Mouse (Mus musculus): Measurements from ENCODE around the gene Garem2. TPM values are rescaled to one million over a fixed set of nuclear protein-coding genes. Genes with fewer than 3 reads are reported as not detected.
"Not testable (repeated sequence)": the region's sequence is repeated elsewhere in the genome, so short reads cannot be mapped to it uniquely, and the experiment has no call there.

The Garem2 gene
- 10.4 and 13.6 TPM in 2 replicates for polyA plus RNA-seq (2015; fragmentation: Nextera tagmentation; extraction: Ambion mirVana)

- peak; percentile 47 for ATAC-seq (replicated peaks)
- Histone ChIP-seq H3K9ac (peak within 1 kb of the TSS; percentile 58), H3K4me2 (peak within 1 kb of the TSS; percentile 99), H3K4me3 (peak within 1 kb of the TSS; percentile 64), H3K4me1 (peaks cover 50% of the 10 kb centered on the region), H3K27me3 (replicated peaks) (no peaks in the 10 kb centered on the region), H3K36me3 (replicated peaks) (no peaks in the 10 kb centered on the region), H3K27ac (peak within 1 kb of the TSS; percentile 73), H3K9me3 (no peaks in the 10 kb centered on the region)
- under 1% methylated on average over 65 of the region's 65 CpGs for WGBS
Observed at GRCm38 (mm10) chr5:30104841-30105667, at the start of gene Garem2. Garem2 (plus strand) TSS chr5:30105161.

DNA sequence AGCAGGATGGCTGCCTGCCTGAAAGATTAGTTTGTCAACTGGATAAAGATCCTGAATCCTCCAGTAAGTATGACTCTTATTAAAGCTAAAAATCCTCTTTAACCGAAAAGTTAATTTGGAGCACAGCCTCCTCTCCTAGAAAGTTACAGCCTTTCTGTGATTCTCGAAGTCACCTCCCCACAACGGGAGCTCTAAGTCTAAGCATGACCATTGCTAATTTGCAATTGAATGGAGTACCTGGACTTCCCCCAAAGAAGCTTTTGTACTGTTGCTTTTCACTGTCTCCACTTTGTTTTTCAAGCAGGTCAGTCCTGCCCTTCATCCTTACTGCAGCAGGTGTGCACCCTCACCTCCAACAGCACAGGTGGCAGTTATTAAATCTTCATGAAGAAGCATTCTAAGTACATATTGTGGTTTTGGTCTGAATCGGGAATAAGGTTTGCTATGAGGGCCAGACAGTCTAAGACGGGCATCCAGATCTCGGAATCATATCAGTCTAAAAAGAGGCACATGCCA, 46.7 kb upstream of the Garem2 start:
- WGBS = 42% methylated on average over 6 of the region's 6 CpGs
- H3K27me3 ChIP-seq (replicated peaks) = no peaks in the 10 kb centered on the region
- H3K4me2 ChIP-seq = no peak overlapping the region
- no peak overlapping the region for H3K4me3 ChIP-seq
- ATAC-seq (replicated peaks) = no peak
- no peaks in the 10 kb centered on the region for H3K4me1 ChIP-seq
- no peak overlapping the region for H3K27ac ChIP-seq
- no peak overlapping the region for H3K9ac ChIP-seq
- H3K9me3 ChIP-seq = no peaks in the 10 kb centered on the region
- peaks cover 13% of the 10 kb centered on the region for H3K36me3 ChIP-seq (replicated peaks)

GRCm38 (mm10) chr5:30059607-30060006, 45.4 kb upstream of the Garem2 start:
- H3K36me3 ChIP-seq (replicated peaks) = peaks cover 18% of the 10 kb centered on the region
- not testable (repeated sequence) for H3K4me2 ChIP-seq; H3K9ac ChIP-seq; H3K4me1 ChIP-seq; H3K27ac ChIP-seq; H3K4me3 ChIP-seq; H3K27me3 ChIP-seq (replicated peaks); H3K9me3 ChIP-seq; ATAC-seq (replicated peaks)
- WGBS = 55% methylated on average over 5 of the region's 5 CpGs

GRCm38 (mm10) chr5:30067726-30068125, 37.2 kb upstream of the Garem2 start:
- ATAC-seq (replicated peaks) = no peak
- H3K36me3 ChIP-seq (replicated peaks) = peaks cover 12% of the 10 kb centered on the region; the same call in 1 of the 2 replicates

GRCm38 (mm10) chr5:30071677-30072076, 33.3 kb upstream of the Garem2 start:
- Histone ChIP-seq H3K4me2 (no peak overlapping the region), H3K4me1 (peaks cover 7% of the 10 kb centered on the region), H3K36me3 (replicated peaks) (0 out of 2 replicates have a peak, but pooled peaks cover 3% of the 10 kb centered on the region), H3K27me3 (replicated peaks) (no peaks in the 10 kb centered on the region), H3K27ac (no peak overlapping the region), H3K9ac (no peak overlapping the region), H3K9me3 (no peaks in the 10 kb centered on the region), H3K4me3 (no peak overlapping the region)
- ATAC-seq (replicated peaks) = no peak
- WGBS = 78% methylated on average over 6 of the region's 6 CpGs

More at GRCm38 (mm10) chr5:30067726-30068125, 37.2 kb upstream of the Garem2 start:
- Histone ChIP-seq H3K4me3 (no peak overlapping the region), H3K4me2 (no peak overlapping the region), H3K4me1 (peaks cover 7% of the 10 kb centered on the region), H3K9me3 (no peaks in the 10 kb centered on the region), H3K27me3 (replicated peaks) (no peaks in the 10 kb centered on the region), H3K27ac (no peak overlapping the region), H3K9ac (no peak overlapping the region)
- 83% methylated on average over 6 of the region's 6 CpGs for WGBS

GRCm38 (mm10) chr5:30072377-30072776, 32.6 kb upstream of the Garem2 start:
- 0 out of 2 replicates have a peak, but pooled peaks have one; percentile 2 for ATAC-seq (replicated peaks)
- Histone ChIP-seq H3K36me3 (replicated peaks) (0 out of 2 replicates have a peak, but pooled peaks cover 3% of the 10 kb centered on the region), H3K27me3 (replicated peaks) (no peaks in the 10 kb centered on the region), H3K9ac (peak overlapping the region; percentile 57), H3K9me3 (no peaks in the 10 kb centered on the region), H3K4me3 (peak overlapping the region; percentile 64), H3K27ac (no peak overlapping the region), H3K4me1 (peaks cover 7% of the 10 kb centered on the region), H3K4me2 (peak overlapping the region; percentile 87)
- WGBS = 54% methylated on average over 3 of the region's 3 CpGs

- 0 out of 2 replicates have a peak, but pooled peaks cover 3% of the 10 kb centered on the region for H3K36me3 ChIP-seq (replicated peaks)
- H3K9ac ChIP-seq = peak within 1 kb of the TSS; percentile 57
- peaks cover 7% of the 10 kb centered on the region for H3K4me1 ChIP-seq
- H3K27me3 ChIP-seq (replicated peaks) = no peaks in the 10 kb centered on the region
- WGBS = 1% methylated on average over 45 of the region's 45 CpGs
- no peaks in the 10 kb centered on the region for H3K9me3 ChIP-seq
- peak; percentile 96 for ATAC-seq (replicated peaks)
- H3K27ac ChIP-seq = peak within 1 kb of the TSS; percentile 67
- peak within 1 kb of the TSS; percentile 87 for H3K4me2 ChIP-seq
- H3K4me3 ChIP-seq = peak within 1 kb of the TSS; percentile 64
Observed at GRCm38 (mm10) chr5:30072825-30073821, 31.8 kb upstream of the Garem2 start, which contains the start of gene Tyms. Tyms (minus strand) TSS chr5:30073617.

DNA sequence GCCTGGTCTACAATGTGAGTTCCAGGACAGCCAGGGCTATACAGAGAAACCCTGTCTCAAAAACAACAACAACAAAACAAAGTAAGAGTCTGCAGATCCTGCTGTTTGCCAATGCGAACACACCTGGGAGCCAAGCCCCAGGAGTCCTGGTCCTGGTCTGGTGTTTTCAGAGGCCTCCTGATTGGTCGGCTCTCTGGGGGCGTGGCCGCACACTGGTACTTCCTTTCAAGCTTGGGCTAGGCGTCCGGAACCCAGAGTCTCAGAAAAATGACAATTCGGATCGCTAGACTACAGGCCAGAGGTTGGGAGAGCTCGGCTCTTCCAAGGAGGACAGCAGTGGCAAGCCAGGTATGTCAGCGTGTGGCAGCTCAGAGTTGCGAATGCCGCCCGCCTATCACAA, 12.3 kb upstream of the Garem2 start:
- H3K4me1 ChIP-seq = no peaks in the 10 kb centered on the region
- H3K36me3 ChIP-seq (replicated peaks) = no peaks in the 10 kb centered on the region
- no peak overlapping the region for H3K27ac ChIP-seq
- no peak for ATAC-seq (replicated peaks)
- no peak overlapping the region for H3K4me3 ChIP-seq
- no peak overlapping the region for H3K9ac ChIP-seq
- 67% methylated on average over 13 of the region's 13 CpGs for WGBS
- H3K27me3 ChIP-seq (replicated peaks) = no peaks in the 10 kb centered on the region
- no peaks in the 10 kb centered on the region for H3K9me3 ChIP-seq
- no peak overlapping the region for H3K4me2 ChIP-seq

DNA sequence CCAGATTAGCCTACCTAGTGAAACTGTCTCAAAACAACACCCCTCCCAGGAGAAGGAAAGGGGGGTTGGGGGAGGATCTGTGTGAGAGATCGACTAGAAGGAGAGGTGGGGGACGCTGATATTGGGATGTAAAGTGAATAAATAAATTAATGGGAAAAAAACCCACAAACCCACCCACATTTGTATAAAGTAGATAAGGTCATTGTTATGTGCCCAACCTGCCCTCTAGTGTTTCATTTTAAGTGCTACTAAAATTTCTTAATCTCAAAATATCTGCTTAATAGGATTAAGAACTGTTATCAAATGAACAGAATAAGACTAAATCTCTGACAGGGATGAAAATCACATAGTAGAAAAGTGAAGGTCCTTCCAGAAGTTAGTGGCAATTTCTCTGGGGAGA, 10.6 kb upstream of the Garem2 start:
- 46% methylated on average over 2 of the region's 2 CpGs for WGBS
- no peak overlapping the region for H3K4me2 ChIP-seq
- ATAC-seq (replicated peaks) = no peak
- no peaks in the 10 kb centered on the region for H3K9me3 ChIP-seq
- H3K27ac ChIP-seq = no peak overlapping the region
- H3K4me1 ChIP-seq = no peaks in the 10 kb centered on the region
- no peak overlapping the region for H3K9ac ChIP-seq
- no peaks in the 10 kb centered on the region for H3K36me3 ChIP-seq (replicated peaks)
- no peaks in the 10 kb centered on the region for H3K27me3 ChIP-seq (replicated peaks)
- H3K4me3 ChIP-seq = no peak overlapping the region

DNA sequence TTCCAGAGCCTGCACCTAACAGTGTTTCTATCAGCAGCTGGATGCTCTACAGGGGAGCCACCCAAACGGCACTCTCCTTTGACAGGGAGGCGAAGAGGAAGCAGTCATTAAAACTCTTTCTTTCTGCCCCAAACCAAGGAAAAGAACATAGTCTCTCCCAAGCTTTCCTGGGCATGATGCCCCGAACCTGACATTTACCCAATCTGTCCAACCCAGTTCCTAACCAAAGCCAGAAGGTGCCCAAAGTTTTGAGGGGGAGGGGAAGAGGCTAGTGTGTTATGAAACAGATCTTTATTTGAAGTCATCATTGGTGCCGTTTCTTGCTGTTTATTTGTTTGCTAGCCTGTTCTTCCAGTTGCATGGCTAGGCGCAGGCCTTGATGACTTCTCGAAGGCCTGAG, 9.2 kb upstream of the Garem2 start:
- H3K9me3 ChIP-seq = no peaks in the 10 kb centered on the region
- no peak overlapping the region for H3K27ac ChIP-seq
- H3K4me3 ChIP-seq = no peak overlapping the region
- ATAC-seq (replicated peaks) = no peak
- H3K36me3 ChIP-seq (replicated peaks) = no peaks in the 10 kb centered on the region
- no peak overlapping the region for H3K9ac ChIP-seq
- H3K4me2 ChIP-seq = no peak overlapping the region
- no peaks in the 10 kb centered on the region for H3K4me1 ChIP-seq
- H3K27me3 ChIP-seq (replicated peaks) = no peaks in the 10 kb centered on the region
- WGBS = 79% methylated on average over 6 of the region's 6 CpGs

- no peak overlapping the region for H3K27ac ChIP-seq
- H3K9ac ChIP-seq = no peak overlapping the region
- ATAC-seq (replicated peaks) = no peak
- no peaks in the 10 kb centered on the region for H3K36me3 ChIP-seq (replicated peaks)
- H3K4me1 ChIP-seq = no peaks in the 10 kb centered on the region
- no peaks in the 10 kb centered on the region for H3K9me3 ChIP-seq
- H3K4me3 ChIP-seq = no peak overlapping the region
- H3K4me2 ChIP-seq = no peak overlapping the region
- H3K27me3 ChIP-seq (replicated peaks) = no peaks in the 10 kb centered on the region
- WGBS = 97% methylated on average over 1 of the region's 1 CpGs
Observed at GRCm38 (mm10) chr5:30098260-30098659, 6.7 kb upstream of the Garem2 start.

GRCm38 (mm10) chr5:30103340-30103739, 1.6 kb upstream of the Garem2 start:
- no peaks in the 10 kb centered on the region for H3K9me3 ChIP-seq
- no peak overlapping the region for H3K27ac ChIP-seq
- H3K4me3 ChIP-seq = no peak overlapping the region
- no peaks in the 10 kb centered on the region for H3K36me3 ChIP-seq (replicated peaks)
- peaks cover 43% of the 10 kb centered on the region for H3K4me1 ChIP-seq
- ATAC-seq (replicated peaks) = no peak
- H3K4me2 ChIP-seq = no peak overlapping the region
- 85% methylated on average over 3 of the region's 3 CpGs for WGBS
- H3K9ac ChIP-seq = no peak overlapping the region
- no peaks in the 10 kb centered on the region for H3K27me3 ChIP-seq (replicated peaks)
